Mouse (Mus musculus) liver, embryonic 16.5 days (tissue): ENCODE measurements around the gene Psmd1. TPM values are rescaled to one million over a fixed set of nuclear protein-coding genes. Genes with fewer than 3 reads are reported as not detected.
"Not testable (repeated sequence)": the region's sequence is repeated elsewhere in the genome, so short reads cannot be mapped to it uniquely, and the experiment has no call there.

Experiments
- ATAC-seq: fragments of 200-750 bp; cut with Nextera tagmentation; 2 replicates; pipeline ENCODE4 v1.8.0; 2017; ENCODE audit warnings: low read depth, mild to moderate bottlenecking, moderate number of reproducible peaks, moderate library complexity
- H3K27ac ChIP-seq: fragments of 300-500 bp; sonication (generic); 2 replicates; pipeline ENCODE4 v1.5.1; 2014; ENCODE audit warnings: mild to moderate bottlenecking, low read length
- H3K27me3 ChIP-seq: fragments of 300-500 bp; sonication (generic); 2 replicates; pipeline ENCODE4 v1.6.1; 2014; ENCODE audit warnings: low read depth, low read length, mixed read lengths; ENCODE audit not compliant: control insufficient read depth, insufficient read depth
- H3K36me3 ChIP-seq: fragments of 300-500 bp; sonication (generic); 2 replicates; pipeline ENCODE4 v1.6.1; 2014; ENCODE audit warnings: mild to moderate bottlenecking; ENCODE audit not compliant: control insufficient read depth, insufficient read depth
- H3K4me1 ChIP-seq: fragments of 300-500 bp; sonication (generic); 2 replicates; pipeline ENCODE4 v1.6.1; 2014; ENCODE audit warnings: low read depth, low read length, mixed read lengths; ENCODE audit not compliant: control insufficient read depth
- H3K4me2 ChIP-seq: fragments of 300-500 bp; sonication (generic); 2 replicates; pipeline ENCODE4 v1.6.1; 2014; ENCODE audit warnings: low read depth, low read length, mixed read lengths
- H3K4me3 ChIP-seq: fragments of 300-500 bp; sonication (generic); 2 replicates; pipeline ENCODE4 v1.5.1; 2014; ENCODE audit warnings: low read depth, mild to moderate bottlenecking, low read length
- H3K9ac ChIP-seq: fragments of 300-500 bp; sonication (generic); 2 replicates; pipeline ENCODE4 v1.6.1; 2014; ENCODE audit warnings: low read depth, low read length
- H3K9me3 ChIP-seq: fragments of 300-500 bp; sonication (generic); replicated peaks from 2 replicates; pipeline ENCODE4 v1.6.1; 2016; ENCODE audit warnings: low read length; ENCODE audit not compliant: control insufficient read depth
- whole genome bisulfite sequencing: fragments of 180-500 bp; shearing (Covaris S2); extraction: QIAGEN DNeasy Blood & Tissue Kit; methylation state at CpG from one replicate; pipeline ENCODE4 v1.1.7; 2014; ENCODE audit not compliant: insufficient replicate concordance; 5-methylcytosine and 5-hydroxymethylcytosine counted together
- polyA plus RNA-seq: library from polyadenylated mRNA; unstranded; fragments of >200 nt; fragmentation: Nextera tagmentation; extraction: Ambion mirVana; gene quantifications from 2 replicates; pipeline ENCODE4 v1.2.1, GENCODE M21; 2015

Gene Psmd1
- polyA plus RNA-seq = 82.2 and 87.2 TPM in 2 replicates

DNA sequence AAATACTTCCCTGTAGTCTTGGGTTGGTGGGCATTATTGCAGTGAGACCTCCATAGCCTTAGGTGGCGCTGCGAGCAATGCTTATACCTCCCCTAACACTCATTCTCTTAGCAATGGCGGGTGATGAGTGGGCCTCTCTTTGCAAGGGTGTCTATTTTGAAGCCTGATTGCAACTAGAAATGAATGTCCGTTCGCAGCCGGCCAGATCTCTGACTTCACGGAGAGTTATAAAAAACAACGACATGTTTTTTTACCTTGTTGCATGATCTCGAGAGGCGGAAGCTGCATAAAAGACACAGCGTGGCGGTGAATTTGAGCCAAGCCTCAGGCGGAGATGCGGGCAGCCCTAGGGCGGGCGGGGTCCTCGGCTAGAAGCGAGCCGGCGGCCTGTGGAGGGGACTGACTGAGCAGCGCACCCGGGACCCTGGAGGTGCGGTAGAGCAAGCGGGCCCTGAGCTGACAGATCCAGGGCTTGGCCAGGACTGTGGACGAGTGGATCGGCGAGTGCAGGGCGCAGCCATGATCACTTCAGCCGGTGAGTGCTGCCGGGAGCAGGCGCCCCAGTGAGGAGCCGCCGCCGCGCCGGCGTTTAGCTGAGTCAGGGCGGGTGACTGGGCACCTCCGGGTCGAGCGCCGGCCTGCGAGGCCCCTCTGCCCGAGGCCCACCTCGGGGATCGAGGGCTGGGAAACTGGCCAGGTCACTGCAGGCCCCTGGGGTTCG, at the start of gene Psmd1:
TSS of gene Psmd1 (plus strand) at position 117 of the 721 bp plus-strand sequence.
- H3K4me1 ChIP-seq = peaks cover 19% of the 10 kb centered on the region
- peaks cover 2% of the 10 kb centered on the region; the same call in 1 of the 2 replicates for H3K36me3 ChIP-seq
- peak within 1 kb of the TSS; percentile 94 for H3K4me3 ChIP-seq
- ATAC-seq = peak; percentile 88
- H3K9me3 ChIP-seq = no peaks in the 10 kb centered on the region
- H3K9ac ChIP-seq = peak within 1 kb of the TSS; percentile 96
- H3K4me2 ChIP-seq = peak within 1 kb of the TSS; percentile 82
- peak within 1 kb of the TSS; percentile 83 for H3K27ac ChIP-seq
- H3K27me3 ChIP-seq = no peaks in the 10 kb centered on the region
- whole genome bisulfite sequencing = under 1% methylated on average over 47 of the region's 47 CpGs

DNA sequence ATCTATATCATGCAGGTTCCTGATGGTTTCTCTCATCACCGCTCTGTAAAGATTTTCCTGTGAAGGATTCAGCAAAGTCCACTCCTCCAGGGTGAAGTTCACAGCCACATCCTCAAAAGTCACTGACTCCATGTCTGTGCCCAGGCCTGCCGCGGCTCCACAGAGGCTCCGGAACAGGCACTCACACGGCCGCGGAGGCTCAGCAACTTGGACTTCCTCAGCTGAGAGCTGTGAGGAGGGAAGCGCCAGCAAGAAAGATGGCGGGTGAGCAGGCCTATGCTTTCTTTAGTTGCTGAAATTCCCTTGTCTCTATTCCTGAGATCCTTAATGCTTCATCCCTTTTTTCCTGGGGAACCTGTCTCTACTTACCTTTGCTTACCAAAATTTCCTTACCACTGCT, 48.4 kb upstream of the Psmd1 start:
- H3K27ac ChIP-seq, ATAC-seq, H3K9me3 ChIP-seq, H3K4me2 ChIP-seq, H3K9ac ChIP-seq, H3K36me3 ChIP-seq, H3K4me1 ChIP-seq, H3K4me3 ChIP-seq: not testable (repeated sequence)
- H3K27me3 ChIP-seq = peaks cover 18% of the 10 kb centered on the region
- 81% methylated on average over 9 of the region's 9 CpGs for WGBS

DNA sequence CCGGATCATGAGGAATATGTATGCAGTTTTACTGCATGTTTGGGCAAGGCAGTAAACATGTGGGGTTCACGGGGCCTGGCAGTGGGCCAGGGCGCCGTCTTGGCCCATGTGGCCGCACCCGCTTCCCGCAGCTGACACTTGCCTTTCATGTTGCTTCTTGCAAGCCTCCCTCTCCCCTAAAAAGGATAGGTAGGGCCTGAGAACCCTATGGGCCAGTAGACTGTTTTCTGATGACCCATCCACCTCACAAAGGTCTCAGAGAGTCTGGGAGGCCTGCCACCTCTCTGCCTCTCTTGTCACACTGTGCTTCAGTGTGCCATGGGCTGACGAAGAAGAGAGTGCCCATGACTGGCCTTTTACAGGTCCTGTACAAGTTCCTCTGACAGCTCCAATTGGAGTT, 47.7 kb upstream of the Psmd1 start, which contains the start of gene Spata3:
TSS of gene Spata3 (plus strand) at position 301 of the 400 bp plus-strand sequence.
- Histone ChIP-seq H3K4me1 (no peaks in the 10 kb centered on the region), H3K9ac (no peak within 1 kb of the TSS), H3K4me2 (no peak within 1 kb of the TSS), H3K9me3 (no peaks in the 10 kb centered on the region), H3K27me3 (peaks cover 18% of the 10 kb centered on the region), H3K4me3 (no peak within 1 kb of the TSS), H3K27ac (no peak within 1 kb of the TSS), H3K36me3 (no peaks in the 10 kb centered on the region)
- ATAC-seq = no peak
- WGBS = 74% methylated on average over 8 of the region's 8 CpGs

DNA sequence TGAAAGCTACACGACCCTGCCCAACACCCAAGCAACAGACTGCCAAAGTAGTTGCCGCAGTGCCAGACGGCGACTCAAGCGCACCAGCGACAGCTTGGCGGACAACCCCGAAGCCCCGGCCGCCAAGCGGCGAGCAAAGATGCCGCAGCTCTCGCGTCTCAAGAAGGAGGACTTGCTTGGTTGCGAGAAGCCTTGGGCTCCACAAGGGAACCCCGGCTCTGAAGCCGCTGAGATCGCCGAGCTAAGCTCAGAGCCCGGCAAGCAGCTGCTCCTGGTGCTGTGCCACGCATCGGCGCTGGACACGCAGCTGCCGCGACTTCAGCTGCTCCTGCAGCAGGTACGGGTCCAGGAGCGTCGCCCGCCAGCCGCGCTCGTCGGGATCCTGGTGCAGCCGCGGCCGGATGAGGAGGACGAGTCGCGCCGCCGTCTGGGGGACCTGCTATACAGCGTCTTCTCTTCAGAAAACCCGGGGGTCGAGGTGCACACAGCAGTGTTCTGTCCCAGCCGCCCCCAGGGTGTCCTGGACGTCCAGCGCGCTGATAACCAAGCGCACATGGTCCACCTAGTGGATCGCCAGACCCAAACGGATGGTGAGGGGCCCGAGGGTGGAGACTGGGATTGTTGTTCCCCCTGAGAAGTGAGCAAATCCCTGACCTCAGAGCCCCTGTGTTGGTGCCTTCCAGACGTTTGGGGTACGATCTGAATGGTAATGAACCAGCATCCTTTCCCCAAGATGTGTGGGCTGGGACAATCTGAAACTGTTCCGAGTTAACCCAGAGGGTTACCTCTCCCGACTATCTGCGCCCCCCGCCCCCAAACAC, 45.7 kb upstream of the Psmd1 start:
- Histone ChIP-seq H3K27me3 (peaks cover 18% of the 10 kb centered on the region), H3K4me2 (peak overlapping the region; percentile 67), H3K9ac (0 out of 2 replicates have a peak overlapping the region, but pooled peaks have one; percentile 34), H3K4me1 (no peaks in the 10 kb centered on the region), H3K9me3 (no peaks in the 10 kb centered on the region), H3K27ac (no peak overlapping the region), H3K36me3 (no peaks in the 10 kb centered on the region), H3K4me3 (peak overlapping the region; percentile 52)
- ATAC-seq = peak; percentile 39; the same call in 1 of the 2 replicates
- WGBS = 2% methylated on average over 60 of the region's 60 CpGs

GRCm38 (mm10) chr1:86021365-86021989, 42.7 kb upstream of the Psmd1 start:
- Histone ChIP-seq H3K27me3 (peaks cover 18% of the 10 kb centered on the region), H3K36me3 (no peaks in the 10 kb centered on the region), H3K4me3 (no peak overlapping the region), H3K27ac (no peak overlapping the region), H3K4me1 (no peaks in the 10 kb centered on the region), H3K9ac (no peak overlapping the region), H3K4me2 (no peak overlapping the region), H3K9me3 (no peaks in the 10 kb centered on the region)
- WGBS = 36% methylated on average over 11 of the region's 11 CpGs
- no peak for ATAC-seq

GRCm38 (mm10) chr1:86032273-86032987, 31.8 kb upstream of the Psmd1 start:
- H3K4me2 ChIP-seq = no peak overlapping the region
- no peaks in the 10 kb centered on the region for H3K9me3 ChIP-seq
- H3K9ac ChIP-seq = no peak overlapping the region
- 30% methylated on average over 11 of the region's 11 CpGs for WGBS
- no peak overlapping the region for H3K4me3 ChIP-seq
- no peaks in the 10 kb centered on the region for H3K27me3 ChIP-seq
- H3K4me1 ChIP-seq = no peaks in the 10 kb centered on the region
- H3K27ac ChIP-seq = no peak overlapping the region
- no peaks in the 10 kb centered on the region for H3K36me3 ChIP-seq
- no peak for ATAC-seq

GRCm38 (mm10) chr1:86038191-86038951, 25.8 kb upstream of the Psmd1 start:
- Histone ChIP-seq H3K9me3 (no peaks in the 10 kb centered on the region), H3K9ac (no peak overlapping the region), H3K36me3 (no peaks in the 10 kb centered on the region), H3K27ac (peak overlapping the region; percentile 51), H3K4me2 (no peak overlapping the region), H3K27me3 (peaks cover 3% of the 10 kb centered on the region; the same call in 1 of the 2 replicates), H3K4me1 (peaks cover 5% of the 10 kb centered on the region), H3K4me3 (no peak overlapping the region)
- 29% methylated on average over 3 of the region's 3 CpGs for WGBS
- peak; percentile 35; the same call in 1 of the 2 replicates for ATAC-seq

DNA sequence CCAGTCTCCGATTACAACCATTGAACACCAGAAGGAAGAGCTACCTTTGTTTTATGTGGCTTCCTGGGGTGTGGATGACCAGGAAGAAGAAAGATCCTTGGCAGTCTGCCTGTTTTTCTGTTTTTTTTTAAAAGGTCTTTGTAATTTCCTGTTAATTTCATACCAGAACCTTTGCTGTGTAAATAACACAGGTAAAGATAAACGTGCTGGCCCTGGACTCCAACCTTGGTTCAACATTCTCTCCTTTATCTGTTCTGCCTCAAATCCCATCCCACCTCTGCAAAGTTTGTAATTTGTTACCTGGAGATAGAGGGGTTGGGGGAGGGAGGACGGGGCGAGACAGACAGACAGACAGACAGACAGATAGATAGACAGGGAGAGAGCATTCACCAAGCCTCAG, 24.1 kb upstream of the Psmd1 start:
- no peak overlapping the region for H3K4me2 ChIP-seq
- ATAC-seq = peak; percentile 81
- H3K4me3 ChIP-seq = no peak overlapping the region
- H3K9me3 ChIP-seq = no peaks in the 10 kb centered on the region
- peaks cover 16% of the 10 kb centered on the region for H3K27me3 ChIP-seq
- H3K36me3 ChIP-seq = no peaks in the 10 kb centered on the region
- peaks cover 5% of the 10 kb centered on the region for H3K4me1 ChIP-seq
- 52% methylated on average over 4 of the region's 4 CpGs for WGBS
- H3K9ac ChIP-seq = no peak overlapping the region
- H3K27ac ChIP-seq = peak overlapping the region; percentile 52
